Mouse (Mus musculus) layer of hippocampus, adult 9-11 months (tissue): ENCODE results near the gene Poldip2.

ENCODE experiments used
- DNase-seq: peaks from one replicate; pipeline ENCODE4 v3.0.0; 2022

Gene Poldip2

GRCm38 (mm10) chr11:78512025-78512957 is at the start of gene Poldip2, which contains the start of gene Tmem199:
Gene Poldip2 (plus strand): TSS chr11:78512193.
Gene Tmem199 (minus strand): TSS chr11:78512172.
- peak; percentile 92 for DNase-seq

DNA sequence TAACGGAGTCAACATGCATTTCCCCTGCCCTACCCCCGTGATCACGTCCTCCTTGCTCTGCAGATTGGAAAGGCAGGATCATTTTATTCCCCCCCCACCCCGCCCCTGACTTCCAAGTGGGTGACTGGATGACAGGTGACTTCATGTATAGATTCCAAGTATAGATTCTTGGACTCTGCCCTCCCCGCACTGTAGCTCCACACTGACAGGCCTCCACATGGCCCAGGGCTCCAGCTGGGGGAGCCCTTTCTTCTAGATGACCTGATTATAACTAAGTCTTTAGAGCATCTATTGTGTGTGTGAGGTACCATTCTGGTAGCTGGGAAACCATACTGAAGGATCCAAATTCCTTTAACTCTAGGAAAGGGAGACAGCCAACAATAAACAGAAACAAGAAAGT is 49.3 kb upstream of the Poldip2 start:
- DNase-seq = no peak

DNA sequence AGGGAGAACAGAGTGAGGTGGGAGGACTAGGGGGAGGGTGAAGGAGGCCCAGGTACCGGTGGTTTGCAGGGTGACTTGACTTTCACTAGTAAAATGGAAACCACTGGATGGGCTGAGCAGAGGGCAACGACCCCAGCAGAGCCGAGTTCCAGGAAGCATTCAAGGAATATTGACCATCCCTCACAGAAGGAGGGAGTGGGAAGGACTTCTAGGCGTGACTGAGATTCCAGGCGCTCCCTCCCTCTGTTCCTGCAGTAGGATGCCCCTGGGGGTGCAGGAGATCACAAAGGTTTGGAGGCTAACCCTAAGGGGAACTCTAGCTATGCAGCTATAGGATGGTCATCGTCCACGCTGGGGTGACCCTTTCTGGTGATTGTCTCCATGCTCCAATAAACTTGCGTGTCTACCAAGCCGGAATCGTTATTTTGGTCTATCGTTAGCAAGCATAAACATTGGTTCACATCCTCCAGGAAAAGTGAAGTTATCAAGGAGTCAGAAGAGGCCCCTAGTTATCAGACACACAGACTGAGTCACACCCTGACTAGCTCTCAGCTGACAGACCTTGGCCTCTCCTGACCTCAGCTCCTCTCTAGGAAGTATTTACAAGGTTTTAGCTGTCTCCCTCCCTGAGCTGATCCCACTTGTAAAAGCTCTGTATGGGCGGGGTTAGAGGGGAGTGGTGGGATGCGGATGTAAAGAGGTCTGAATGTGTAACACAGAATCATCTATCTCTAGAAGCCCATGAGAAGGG is 48.5 kb upstream of the Poldip2 start:
- DNase-seq = no peak

DNA sequence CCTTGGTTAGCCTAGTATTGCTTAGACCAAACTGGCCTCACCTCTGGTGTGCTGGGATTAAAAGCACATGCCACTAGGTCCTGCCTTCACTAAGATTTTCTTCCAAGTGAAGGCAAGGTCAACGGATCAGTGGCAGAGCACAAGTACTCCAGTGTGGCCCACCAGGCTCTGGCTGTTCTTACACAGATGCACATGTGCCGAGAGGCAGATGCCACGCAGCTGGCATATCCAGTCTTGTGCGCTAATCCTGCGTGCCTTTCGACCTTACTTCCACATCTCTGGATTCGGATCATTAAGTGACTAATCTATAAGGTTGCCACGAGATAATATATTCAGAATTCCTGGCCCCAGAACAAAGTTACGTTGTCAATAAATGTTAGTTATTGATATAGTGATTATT is 46.9 kb upstream of the Poldip2 start:
- no peak for DNase-seq

DNA sequence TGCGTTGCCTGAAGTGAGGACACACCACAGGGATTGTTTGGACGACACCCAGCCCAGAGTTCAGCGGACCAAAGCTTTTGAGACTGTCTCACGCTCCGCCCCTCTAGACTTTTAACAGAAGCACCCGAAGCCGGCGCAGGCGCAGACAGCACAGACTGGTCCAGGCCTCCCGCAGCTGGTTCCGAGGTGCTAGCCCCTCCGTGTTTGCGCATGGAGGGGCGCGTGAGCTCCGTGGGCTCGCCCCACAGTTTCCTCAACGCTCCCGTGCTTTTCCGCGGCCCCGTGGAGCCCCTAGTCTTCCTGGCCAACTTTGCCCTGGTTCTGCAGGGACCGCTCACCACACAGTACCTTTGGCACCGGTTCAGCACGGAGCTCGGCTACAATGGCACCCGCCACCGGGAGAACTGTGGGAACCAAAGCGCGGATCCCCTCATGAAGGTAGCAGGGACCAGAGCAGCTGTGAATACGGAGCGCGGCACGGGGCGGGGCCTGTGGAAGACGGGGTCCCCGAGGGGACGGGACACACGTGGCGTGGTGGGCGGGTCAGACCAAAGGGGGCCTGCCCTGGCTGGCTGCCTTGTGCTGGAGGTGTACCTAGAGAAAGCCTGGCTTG is 46.3 kb upstream of the Poldip2 start, which contains the start of gene Slc46a1:
Gene Slc46a1 (plus strand): TSS at position 130 of the 613 bp plus-strand sequence.
- peak; percentile 85 for DNase-seq

DNA sequence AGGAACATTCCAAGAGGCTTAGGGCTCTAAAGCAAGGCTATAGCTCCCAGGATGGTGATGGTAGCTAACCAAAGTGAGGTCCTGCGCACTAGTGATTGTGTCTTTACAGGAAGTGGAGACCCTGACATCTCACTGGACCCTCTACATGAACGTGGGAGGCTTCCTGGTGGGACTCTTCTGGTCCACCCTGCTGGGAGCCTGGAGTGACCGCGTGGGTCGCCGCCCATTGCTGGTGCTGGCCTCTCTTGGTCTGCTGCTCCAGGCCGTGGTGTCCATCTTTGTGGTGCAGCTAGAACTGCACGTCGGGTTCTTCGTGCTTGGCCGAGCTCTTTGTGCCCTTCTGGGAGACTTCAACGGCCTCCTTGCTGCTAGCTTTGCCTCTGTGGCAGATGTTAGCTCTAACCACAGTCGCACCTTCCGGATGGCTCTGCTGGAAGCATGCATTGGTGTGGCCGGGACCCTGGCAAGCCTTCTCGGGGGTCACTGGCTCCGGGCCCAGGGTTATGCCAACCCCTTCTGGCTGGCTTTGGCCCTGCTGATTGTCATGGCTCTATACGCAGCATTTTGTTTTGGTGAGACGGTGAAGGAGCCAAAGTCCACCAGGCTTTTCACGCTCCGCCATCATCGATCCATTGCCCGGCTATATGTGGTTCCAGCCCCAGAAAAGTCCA is 45.6 kb upstream of the Poldip2 start:
- DNase-seq = no peak

DNA sequence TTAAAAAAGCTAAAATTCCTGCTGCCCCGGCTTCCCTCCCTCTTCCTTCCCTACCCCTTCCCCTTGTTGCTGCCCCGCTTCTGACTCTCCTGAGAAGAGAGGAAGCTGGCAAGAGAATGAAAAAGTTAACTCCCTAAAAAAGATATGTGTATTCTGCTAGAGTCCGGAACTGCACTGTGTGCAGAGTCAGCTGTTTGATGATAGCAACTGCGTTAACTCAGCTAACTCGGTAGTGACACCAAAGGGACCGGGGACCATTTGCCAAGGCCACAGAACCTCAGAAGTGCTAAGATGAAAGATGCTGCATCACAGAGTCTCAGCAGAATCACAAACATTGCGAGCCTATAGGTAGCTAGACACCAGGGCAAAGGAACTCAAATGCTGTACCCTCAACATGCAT is 44.5 kb upstream of the Poldip2 start:
- DNase-seq = no peak

DNA sequence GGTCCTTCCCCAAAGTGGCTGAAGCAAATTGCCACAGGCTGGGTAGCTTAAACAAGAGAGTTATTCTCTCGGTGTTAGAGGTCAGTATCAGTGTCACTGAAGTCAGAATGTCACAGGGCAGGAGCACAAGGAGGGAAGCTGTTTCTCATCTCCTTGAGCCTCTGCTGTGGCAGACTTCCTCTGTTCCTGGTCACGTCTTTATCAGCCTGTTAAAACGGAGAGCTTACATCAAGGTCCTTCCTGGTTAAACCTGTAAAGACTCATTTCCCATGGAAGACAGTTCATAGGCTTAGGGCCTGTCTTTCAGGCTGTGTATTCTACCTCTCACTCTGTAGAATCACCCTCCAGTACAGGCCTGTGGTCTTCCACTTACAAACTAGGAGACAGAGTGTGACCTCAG is 44.1 kb upstream of the Poldip2 start:
- no peak for DNase-seq

DNA sequence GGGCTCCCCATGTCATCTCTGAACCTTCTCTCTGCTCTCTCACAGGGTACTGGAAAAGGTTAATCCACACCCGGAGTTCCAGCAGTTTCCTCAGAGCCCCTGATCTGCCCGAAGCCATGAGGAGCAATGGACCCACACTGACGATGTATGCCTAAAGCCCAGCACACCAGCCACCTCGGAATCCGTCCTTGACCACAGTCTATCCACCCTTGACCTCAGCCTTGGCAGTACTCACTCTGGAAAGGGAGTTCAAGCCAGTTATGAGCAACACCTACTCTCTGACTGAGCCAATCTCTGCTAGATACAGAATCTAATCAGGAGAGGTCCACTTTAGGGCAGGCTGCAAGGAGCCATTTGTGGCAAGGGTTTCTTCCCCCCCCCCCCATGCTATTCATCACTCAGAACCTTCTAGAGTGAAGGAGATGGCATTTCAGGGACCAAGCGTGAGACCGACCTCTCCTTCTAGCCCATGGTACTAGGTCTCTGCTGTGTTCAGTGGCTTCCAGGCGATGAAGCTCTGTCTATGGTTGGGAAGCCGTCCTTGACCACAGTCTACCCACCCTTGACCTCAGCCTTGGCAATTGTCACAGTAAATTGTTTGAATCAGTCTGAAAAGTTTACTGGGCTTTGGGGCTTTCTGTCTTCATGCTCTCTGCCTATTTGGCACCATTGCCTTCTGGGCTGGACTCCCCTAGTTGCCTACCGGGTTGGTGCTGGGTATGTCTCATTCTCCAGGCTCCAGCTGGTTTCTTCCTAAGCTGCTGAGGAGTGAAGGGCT is 40.5 kb upstream of the Poldip2 start:
- DNase-seq = no peak

- no peak for DNase-seq
Measured at GRCm38 (mm10) chr11:78475289-78475688, 36.7 kb upstream of the Poldip2 start.

- no peak for DNase-seq
Measured at GRCm38 (mm10) chr11:78483639-78484038, 28.4 kb upstream of the Poldip2 start.

DNA sequence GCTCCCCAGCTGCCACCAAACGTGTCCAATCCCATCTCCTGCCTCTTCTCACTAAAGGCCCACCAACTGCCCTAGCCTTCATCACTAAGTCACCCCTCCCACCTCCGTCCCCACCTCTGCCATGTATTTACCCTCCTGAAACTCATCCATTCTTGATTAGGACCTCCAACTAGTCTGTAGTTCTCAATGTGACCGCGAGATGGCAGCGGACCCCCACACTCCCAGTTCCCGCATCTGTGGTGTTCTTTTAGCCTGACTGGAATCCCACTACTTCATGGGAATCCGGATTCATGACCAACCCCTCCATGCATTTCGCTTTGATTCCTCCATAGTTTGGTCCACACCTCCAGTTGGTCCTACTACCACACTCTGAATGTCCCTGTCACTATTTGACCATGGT is 23.8 kb upstream of the Poldip2 start:
- peak; percentile 34 for DNase-seq

- peak; percentile 35 for DNase-seq
Measured at GRCm38 (mm10) chr11:78490781-78491241, 21.2 kb upstream of the Poldip2 start.

DNA sequence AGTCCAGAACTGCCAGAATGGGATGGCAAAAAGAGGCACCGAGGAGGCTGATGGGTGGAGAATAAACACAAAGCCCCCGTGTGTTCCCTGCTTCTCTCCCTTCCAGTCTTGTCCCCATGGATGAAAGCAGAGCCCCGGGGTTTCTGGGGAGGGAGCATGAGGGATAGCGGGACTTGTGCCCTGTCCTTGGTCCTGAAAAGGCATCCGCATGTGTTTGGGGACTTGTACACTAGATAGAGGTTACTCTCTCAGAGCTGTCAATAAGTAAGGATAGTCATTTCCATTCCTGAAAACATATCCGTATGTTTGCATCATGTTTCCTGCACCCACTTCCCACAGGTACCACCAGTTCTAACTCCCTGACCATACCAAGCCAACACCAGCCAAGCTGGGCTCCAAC is 16.1 kb upstream of the Poldip2 start:
- no peak for DNase-seq

- no peak for DNase-seq
Measured at GRCm38 (mm10) chr11:78497071-78497541, 14.9 kb upstream of the Poldip2 start.

GRCm38 (mm10) chr11:78497544-78498522 is 14.2 kb upstream of the Poldip2 start, which contains the start of gene Sarm1:
Gene Sarm1 (minus strand): TSS chr11:78497754.
- DNase-seq = peak; percentile 95

GRCm38 (mm10) chr11:78499004-78499403 is 13.0 kb upstream of the Poldip2 start, which contains the start of gene Vtn:
Gene Vtn (plus strand): TSS chr11:78499091.
- no peak for DNase-seq

GRCm38 (mm10) chr11:78499543-78499942 is 12.4 kb upstream of the Poldip2 start:
- DNase-seq = no peak

DNA sequence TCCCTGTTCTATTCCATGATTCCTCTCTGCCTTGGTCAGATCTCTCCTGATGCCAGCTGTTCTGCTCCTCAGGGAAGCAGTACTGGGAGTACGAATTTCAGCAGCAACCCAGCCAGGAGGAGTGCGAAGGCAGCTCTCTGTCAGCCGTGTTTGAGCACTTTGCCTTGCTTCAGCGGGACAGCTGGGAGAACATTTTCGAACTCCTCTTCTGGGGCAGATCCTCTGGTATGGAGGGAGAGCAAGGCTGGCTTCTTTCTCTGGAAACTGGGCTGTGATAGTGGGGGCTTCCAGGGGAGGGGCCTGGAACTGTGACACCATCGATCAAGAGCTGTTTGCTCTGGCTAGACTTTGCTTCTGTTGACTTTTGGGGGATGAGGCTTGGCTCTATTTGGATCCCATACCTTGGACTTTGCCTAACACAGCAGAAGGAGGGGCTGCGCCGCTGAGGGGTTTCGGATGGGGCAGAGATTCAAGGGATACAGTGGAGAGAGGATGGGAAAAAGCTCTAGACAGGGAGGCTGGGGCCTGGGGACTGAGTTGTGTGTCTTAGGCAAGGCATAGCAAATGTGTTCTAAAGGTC is 11.3 kb upstream of the Poldip2 start:
- no peak for DNase-seq

- DNase-seq = no peak
Measured at GRCm38 (mm10) chr11:78501529-78501928, 10.5 kb upstream of the Poldip2 start.
